Mouse (Mus musculus) CH12F3 (cell line): ENCODE data around the gene 2200002D01Rik.

Experiments
- in situ Hi-C: fragments of 300-500 bp; cut with MboI; formaldehyde crosslinking; loops from 2 replicates; pipeline ENCODE4 v1.14.3; 2020; ENCODE audit warnings: low sequenced_read_pairs

2200002D01Rik gene

GRCm38 (mm10) chr7:29248261-29248841, at the start of gene 2200002D01Rik:
Gene 2200002D01Rik (minus strand): TSS chr7:29248466.
- in situ Hi-C loops, result no loop called here

- in situ Hi-C loops, result no loop called here
These were observed 48.7 kb upstream of the 2200002D01Rik start for GRCm38 (mm10) chr7:29296998-29297397.

- in situ Hi-C loops, result no loop called here
These were observed 47.8 kb upstream of the 2200002D01Rik start for GRCm38 (mm10) chr7:29295861-29296647.

GRCm38 (mm10) chr7:29294111-29294761, 46.0 kb upstream of the 2200002D01Rik start:
- in situ Hi-C loops, result no loop called here

GRCm38 (mm10) chr7:29293131-29294065, 45.1 kb upstream of the 2200002D01Rik start:
- in situ Hi-C loops, result no loop called here

- in situ Hi-C loops, result no loop called here
These were observed 44.3 kb upstream of the 2200002D01Rik start for GRCm38 (mm10) chr7:29292458-29293098.

GRCm38 (mm10) chr7:29291616-29292457, 43.6 kb upstream of the 2200002D01Rik start:
- in situ Hi-C loops, result no loop called here

- in situ Hi-C loops, result no loop called here
These were observed 42.6 kb upstream of the 2200002D01Rik start for GRCm38 (mm10) chr7:29290691-29291485.

- in situ Hi-C loops, result no loop called here
These were observed 41.6 kb upstream of the 2200002D01Rik start for GRCm38 (mm10) chr7:29289856-29290255.

GRCm38 (mm10) chr7:29288942-29289638, 40.8 kb upstream of the 2200002D01Rik start, which contains the start of gene Ppp1r14a:
Gene Ppp1r14a (plus strand): TSS chr7:29289308.
- in situ Hi-C loops, result no loop called here

- in situ Hi-C loops, result no loop called here
These were observed 39.8 kb upstream of the 2200002D01Rik start for GRCm38 (mm10) chr7:29288079-29288478.

- in situ Hi-C loops, result no loop called here
These were observed 39.2 kb upstream of the 2200002D01Rik start for GRCm38 (mm10) chr7:29287481-29287880.

- in situ Hi-C loops, result no loop called here
These were observed 36.3 kb upstream of the 2200002D01Rik start for GRCm38 (mm10) chr7:29284523-29284922.

GRCm38 (mm10) chr7:29283876-29284275, 35.6 kb upstream of the 2200002D01Rik start:
- in situ Hi-C loops, result no loop called here

GRCm38 (mm10) chr7:29282074-29282554, 33.8 kb upstream of the 2200002D01Rik start:
- in situ Hi-C loops, result no loop called here

- in situ Hi-C loops, result no loop called here
These were observed 33.2 kb upstream of the 2200002D01Rik start, which contains the start of gene Spint2 for GRCm38 (mm10) chr7:29281201-29282073. Gene Spint2 (minus strand): TSS chr7:29281912.

GRCm38 (mm10) chr7:29280801-29281200, 32.5 kb upstream of the 2200002D01Rik start:
- in situ Hi-C loops, result no loop called here
